Mouse (Mus musculus): ENCODE results near the gene Arid1b.

The Arid1b gene

DNA sequence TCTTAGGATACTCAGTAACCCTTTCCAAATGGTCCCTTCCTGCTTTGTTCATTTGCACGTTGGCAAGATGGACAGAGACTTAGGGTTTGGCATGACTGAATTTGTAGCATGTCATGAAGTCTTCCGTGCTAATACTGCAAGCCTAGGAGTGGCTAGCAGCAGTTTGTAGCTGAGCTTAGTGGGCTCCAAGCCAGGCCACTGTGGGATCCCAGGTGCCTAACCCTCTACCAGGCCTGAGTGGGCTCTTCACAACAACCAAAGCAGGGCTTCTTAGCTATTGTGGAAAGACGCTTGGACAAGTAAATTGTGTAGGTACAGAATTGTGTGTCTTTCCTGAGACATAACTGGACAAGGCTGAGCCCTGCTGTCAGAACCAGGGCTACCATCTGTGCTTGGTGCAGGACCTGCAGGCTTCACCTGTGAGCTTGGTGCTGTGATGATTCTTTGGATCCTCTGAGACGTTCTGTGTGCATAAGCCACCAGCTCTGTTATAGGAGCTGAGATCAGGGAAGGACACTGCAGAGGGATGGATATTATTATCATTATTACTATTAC lies 286.4 kb downstream of the Arid1b start:
- in situ Hi-C loops (cut with MboI; ENCODE audit: unreplicated experiment in 2 of 2) = no loop called here

- in situ Hi-C loops (cut with MboI; ENCODE audit: unreplicated experiment in 2 of 2) = no loop called here
These were observed 290.7 kb downstream of the Arid1b start for GRCm38 (mm10) chr17:5284783-5285182.

DNA sequence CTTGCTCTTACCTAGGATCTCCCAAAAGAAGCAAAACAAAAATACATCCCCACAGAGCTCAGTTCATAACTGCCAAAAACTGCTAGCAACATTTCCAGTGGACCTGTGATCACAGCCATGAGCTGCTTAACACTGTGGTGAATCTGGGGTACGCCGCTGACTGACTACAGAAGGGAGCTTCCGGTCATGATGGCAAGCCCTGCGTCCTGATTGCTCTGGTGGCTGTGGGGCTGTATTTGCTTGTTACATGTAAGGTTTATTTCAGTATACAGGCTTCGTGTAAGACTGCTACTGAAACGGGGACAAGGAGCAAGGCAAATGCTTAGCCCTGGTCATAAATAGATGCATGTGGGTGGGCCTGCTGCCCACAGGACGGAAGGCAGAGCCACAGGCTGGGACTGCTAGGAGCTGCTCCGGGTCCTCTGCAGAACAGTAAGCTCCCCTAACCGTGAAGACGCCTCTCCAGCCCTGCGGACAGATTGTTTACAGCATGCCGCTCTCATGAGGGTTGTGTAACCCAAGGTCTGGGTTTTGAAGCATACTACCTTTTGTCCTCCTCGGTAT lies 291.8 kb downstream of the Arid1b start:
- in situ Hi-C loops (cut with MboI; ENCODE audit: unreplicated experiment in 2 of 2) = no loop called here

DNA sequence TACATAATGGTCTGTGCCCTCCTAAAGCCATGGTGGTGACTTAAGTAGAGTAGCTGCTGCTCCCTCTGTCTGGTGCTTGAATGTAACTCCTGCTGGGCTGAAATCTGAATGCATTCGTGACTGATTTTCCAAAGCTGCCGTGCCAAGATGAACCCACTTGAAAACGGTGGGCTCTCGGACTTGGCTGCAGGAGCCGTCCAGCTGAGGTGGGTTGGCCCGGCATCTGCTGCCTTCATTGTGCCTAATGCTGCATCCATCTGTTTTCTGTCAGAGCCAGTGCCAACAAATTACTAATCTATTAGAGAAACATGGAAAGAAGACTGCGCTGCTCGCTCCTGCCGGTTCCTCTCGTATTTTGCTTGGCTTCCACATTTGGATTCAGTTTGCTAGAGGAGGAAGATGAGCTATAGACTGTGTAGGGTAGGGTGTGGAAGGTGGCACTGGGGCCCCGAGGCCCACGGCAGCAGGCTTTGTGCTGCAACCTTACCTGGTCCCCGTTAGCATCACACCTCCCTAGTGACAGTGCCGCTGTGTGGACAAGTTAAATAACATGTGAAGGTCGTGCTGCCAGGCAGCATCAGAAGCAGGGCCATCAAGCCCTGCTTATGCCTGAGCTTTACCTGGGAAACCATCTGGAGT lies 292.6 kb downstream of the Arid1b start:
- in situ Hi-C loops (cut with MboI; ENCODE audit: unreplicated experiment in 2 of 2) = no loop called here

- in situ Hi-C loops (cut with MboI; ENCODE audit: unreplicated experiment in 2 of 2) = no loop called here
These were observed 293.1 kb downstream of the Arid1b start for GRCm38 (mm10) chr17:5287210-5287591.

GRCm38 (mm10) chr17:5287641-5288040 lies 293.5 kb downstream of the Arid1b start:
- in situ Hi-C loops (cut with MboI; ENCODE audit: unreplicated experiment in 2 of 2) = no loop called here

- in situ Hi-C loops (cut with MboI; ENCODE audit: unreplicated experiment in 2 of 2) = no loop called here
These were observed 299.8 kb downstream of the Arid1b start for GRCm38 (mm10) chr17:5293653-5294584.

DNA sequence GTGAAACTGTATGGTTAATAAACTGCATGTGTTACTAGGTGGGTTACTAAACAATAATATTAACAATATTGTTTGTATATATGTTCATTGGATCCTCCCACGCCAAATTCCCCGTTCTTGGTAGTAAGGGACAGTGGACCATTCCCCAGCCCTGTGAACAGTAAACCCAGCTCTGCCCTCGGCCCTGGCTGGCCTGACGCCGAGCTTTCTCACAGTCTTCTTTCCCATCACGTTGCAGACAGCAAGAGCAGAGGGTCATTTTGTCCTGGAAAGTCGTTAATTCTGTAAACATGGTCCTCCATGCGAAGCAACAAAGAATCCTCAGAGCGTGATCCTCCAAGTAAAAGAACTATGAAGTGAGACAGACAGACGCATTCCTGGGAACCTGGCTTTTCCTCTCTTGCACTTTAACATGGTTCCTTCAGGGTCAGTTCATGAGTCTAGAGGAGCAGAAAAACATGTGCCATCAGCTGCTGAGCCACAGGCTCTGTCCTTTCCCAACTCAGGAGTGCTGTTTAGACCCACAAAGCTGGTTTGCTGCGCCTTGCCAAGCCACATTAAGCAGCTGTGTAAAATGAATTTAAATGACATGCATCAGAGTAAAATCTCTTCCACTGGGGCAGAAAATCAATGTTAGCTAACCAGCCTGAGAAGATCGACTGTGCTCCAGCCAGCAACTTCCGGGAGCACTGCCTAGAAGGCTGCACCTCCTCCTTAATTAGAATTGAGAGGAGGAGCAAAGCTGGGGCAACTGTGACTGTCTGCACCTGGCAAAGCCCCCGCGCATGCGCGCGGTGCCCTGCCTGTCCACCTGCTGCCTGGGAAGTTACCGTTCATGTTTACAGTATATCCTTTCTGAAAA lies 301.2 kb downstream of the Arid1b start:
- in situ Hi-C loops (cut with MboI; ENCODE audit: unreplicated experiment in 2 of 2) = no loop called here

DNA sequence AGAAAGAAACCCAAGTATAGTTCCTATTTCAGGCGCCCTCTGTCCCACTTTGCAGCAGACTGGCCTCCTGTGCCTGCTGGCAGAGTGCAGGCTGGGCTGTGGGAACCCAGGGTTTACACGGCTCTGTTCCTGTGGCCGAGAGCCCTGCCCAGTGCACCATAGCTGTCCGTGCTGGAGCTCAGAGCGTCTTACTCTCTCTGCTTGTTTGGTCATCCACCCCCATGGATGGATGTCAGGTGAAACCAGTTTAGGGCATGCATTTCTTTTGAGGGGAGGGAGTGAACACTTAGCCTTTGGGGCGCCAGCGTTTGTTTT lies 301.8 kb downstream of the Arid1b start:
- in situ Hi-C loops (cut with MboI; ENCODE audit: unreplicated experiment in 2 of 2) = no loop called here

- in situ Hi-C loops (cut with MboI; ENCODE audit: unreplicated experiment in 2 of 2) = no loop called here
These were observed 303.4 kb downstream of the Arid1b start for GRCm38 (mm10) chr17:5297491-5297890.

DNA sequence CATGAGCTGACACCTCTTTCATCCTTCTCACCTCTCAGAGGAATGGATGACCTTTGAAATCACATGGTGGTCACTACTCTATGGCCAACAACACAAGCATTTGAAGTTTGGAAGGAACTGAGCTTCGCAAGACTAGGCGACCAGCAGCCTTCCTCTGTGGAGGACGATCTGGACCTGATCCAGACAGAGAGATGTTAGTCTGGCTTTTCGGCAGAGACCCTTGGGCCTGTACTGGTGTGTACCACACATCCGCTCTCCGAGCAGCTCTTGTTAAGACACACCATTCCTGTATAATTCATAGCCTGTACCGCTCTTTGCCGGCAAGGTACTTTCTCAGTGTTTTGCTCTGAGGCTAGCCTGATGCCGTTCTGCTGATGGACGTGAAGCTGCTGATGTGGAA lies 303.9 kb downstream of the Arid1b start:
- in situ Hi-C loops (cut with MboI; ENCODE audit: unreplicated experiment in 2 of 2) = no loop called here

- in situ Hi-C loops (cut with MboI; ENCODE audit: unreplicated experiment in 2 of 2) = no loop called here
These were observed 304.9 kb downstream of the Arid1b start for GRCm38 (mm10) chr17:5298891-5299559.

DNA sequence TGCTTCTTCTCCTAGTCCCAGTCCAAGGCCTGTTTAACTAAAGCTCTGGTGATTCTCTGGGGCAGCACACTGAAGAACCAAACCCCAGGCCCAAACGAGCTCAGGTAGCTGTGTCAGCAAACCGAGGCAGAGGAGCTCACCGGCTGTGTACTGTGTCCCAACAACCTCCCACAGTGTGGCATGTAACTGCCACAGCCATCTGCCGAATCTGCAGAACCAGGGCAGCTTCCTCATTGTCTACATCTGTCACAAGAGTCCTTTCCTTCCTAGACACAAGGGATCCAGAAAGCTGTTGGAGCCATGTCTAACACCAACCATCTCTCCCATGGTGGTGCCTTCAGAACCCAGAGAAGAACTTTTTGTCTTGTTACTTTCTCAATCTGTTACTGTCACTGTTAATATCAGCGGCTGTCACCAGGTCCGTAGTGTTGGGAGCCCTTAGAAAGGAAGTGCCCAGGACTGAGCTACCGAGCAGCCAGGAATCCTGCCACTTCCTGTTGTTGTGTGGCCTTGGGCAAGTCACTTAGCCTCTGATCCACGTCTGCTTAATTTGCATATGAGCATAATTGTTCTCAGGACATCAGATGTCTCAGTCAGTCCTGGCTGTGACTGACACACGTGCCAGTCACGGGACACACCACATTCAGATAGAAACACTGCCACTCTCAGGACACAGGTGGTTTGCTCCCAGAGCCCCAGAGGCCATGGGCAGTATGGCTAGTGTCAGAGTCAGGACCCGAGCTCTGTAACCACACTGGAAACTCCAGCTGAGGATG lies 309.0 kb downstream of the Arid1b start:
- in situ Hi-C loops (cut with MboI; ENCODE audit: unreplicated experiment in 2 of 2) = no loop called here

DNA sequence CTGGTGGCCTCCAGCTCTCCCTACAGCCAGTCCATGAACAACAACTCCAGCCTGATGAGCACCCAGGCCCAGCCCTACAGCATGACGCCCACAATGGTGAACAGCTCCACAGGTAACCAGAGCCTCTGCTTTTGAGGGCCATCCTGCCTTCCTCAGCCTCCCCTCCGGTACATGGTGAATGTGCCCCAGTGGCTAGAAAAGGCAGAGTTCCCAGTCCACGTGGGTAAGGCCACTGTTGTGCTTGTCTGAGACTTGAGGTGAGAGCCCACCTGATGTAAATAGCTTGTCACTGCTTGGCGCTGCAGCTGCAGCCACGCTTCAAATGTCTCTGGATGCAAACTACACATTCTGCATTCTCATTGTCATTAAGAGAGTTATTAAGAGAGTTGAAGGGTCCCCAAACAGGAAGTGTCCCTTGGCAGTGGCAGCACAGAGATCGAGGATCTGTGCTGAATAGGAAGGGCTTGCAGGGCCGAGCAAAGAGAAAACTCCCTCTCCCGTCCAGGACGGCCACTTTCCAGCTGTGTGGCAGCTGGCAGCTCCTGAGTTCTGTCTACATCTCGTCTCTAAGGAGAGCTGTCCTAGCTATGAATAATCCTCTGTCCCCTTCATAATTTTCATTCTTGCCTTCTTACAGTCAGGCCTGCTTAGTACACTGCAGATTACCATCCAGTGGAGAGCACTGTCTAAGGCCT lies 311.8 kb downstream of the Arid1b start:
- in situ Hi-C loops (cut with MboI; ENCODE audit: unreplicated experiment in 2 of 2) = no loop called here

DNA sequence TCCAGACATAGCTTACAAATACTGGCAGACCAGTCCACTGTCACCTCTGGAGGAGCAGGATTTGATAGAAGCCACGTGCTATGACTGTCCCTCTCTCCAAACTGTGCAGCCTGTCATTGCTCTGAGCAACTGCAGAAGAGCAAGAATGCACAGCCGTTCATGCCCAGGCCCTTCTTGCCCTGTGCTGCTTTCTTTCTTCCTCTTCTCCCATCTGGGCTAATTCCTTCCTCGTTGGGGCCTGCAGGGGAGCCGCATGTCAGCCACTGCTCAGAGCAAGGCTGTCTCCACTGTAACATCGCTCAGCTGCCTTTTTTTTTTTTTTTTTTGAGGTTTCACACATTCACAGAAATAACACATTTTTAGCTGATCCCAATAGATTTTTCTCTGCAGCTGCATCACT lies 315.8 kb downstream of the Arid1b start:
- in situ Hi-C loops (cut with MboI; ENCODE audit: unreplicated experiment in 2 of 2) = no loop called here

DNA sequence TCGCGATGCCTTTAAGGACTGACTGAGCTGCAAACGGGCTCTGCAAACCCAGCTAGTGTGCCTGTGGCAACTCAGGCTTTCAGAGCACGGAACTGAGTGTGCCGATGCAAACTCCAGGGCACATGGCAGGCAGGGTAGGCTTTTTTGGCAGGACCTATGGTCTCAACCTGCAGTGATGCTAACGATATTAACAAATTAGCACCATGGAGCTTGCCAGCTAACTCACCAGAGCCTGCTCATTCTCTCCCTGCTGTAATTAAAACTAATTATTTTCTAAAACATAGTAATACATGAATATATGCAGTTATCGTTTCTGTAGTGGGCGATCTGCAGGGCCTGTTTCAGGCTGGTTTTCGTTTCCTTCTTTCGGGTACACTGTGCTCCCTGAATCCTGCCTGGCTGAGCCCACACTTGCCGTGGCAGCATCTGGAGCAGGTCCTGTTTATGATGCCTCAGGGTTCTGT lies 316.3 kb downstream of the Arid1b start:
- in situ Hi-C loops (cut with MboI; ENCODE audit: unreplicated experiment in 2 of 2) = no loop called here

- in situ Hi-C loops (cut with MboI; ENCODE audit: unreplicated experiment in 2 of 2) = no loop called here
These were observed 316.9 kb downstream of the Arid1b start for GRCm38 (mm10) chr17:5311062-5311461.

DNA sequence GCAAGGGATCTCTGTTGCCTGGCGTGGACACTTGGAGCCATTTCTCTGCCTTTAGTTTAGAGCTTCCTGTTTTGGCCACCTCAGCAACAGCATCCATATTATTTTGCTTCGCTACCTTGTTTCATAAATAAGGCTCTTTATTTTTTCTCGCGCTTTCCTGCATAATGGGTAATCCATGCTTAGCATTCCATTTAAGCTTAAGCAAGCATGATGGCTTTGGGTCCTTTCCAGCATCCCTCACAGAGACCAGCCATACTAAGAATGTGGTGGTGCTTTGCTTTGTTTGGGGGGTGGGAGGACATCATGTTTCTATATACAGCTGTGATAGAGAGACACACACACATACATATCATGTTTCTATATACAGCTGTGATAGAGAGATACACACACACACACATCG lies 318.2 kb downstream of the Arid1b start:
- in situ Hi-C loops (cut with MboI; ENCODE audit: unreplicated experiment in 2 of 2) = no loop called here

- in situ Hi-C loops (cut with MboI; ENCODE audit: unreplicated experiment in 2 of 2) = no loop called here
These were observed 320.6 kb downstream of the Arid1b start for GRCm38 (mm10) chr17:5314735-5315134.

Measured in v-Abl transformed pro-B cells (cell line).